Mouse (Mus musculus) common myeloid progenitor, adult 5-6 weeks (primary cell): ENCODE data around the gene Klhl10. TPM values are rescaled to one million over a fixed set of nuclear protein-coding genes. Genes with fewer than 3 reads are reported as not detected.

Experiments
- ATAC-seq: replicated peaks from 2 replicates; pipeline ENCODE4 v1.8.0; 2016; ENCODE audit warnings: low read depth, mild to moderate bottlenecking, moderate TSS enrichment, inconsistent platforms; ENCODE audit not compliant: poor library complexity, severe bottlenecking
- total RNA-seq: library from RNA; stranded (forward); fragments of 200-1000, 187-1606 nt; gene quantifications from 2 replicates; pipeline ENCODE4 v1.2.3, GENCODE M21; 2017

The Klhl10 gene
- not detected in 2 replicates for total RNA-seq

- no peak for ATAC-seq
Observed at GRCm38 (mm10) chr11:100441797-100442196, at the start of gene Klhl10, which contains the start of gene Nt5c3b. TSS of gene Klhl10 (plus strand) at chr11:100441917. TSS of gene Nt5c3b (minus strand) at chr11:100441808.

GRCm38 (mm10) chr11:100392958-100393357 lies 48.8 kb upstream of the Klhl10 start:
- no peak for ATAC-seq

- ATAC-seq, result no peak
Observed at GRCm38 (mm10) chr11:100393733-100394132, 48.0 kb upstream of the Klhl10 start.

- ATAC-seq, result no peak
Observed at GRCm38 (mm10) chr11:100394353-100395074, 47.2 kb upstream of the Klhl10 start.

- ATAC-seq, result no peak
Observed at GRCm38 (mm10) chr11:100395200-100395599, 46.5 kb upstream of the Klhl10 start.

- ATAC-seq, result no peak
Observed at GRCm38 (mm10) chr11:100395861-100396631, 45.7 kb upstream of the Klhl10 start.

GRCm38 (mm10) chr11:100396886-100397599 lies 44.7 kb upstream of the Klhl10 start:
- ATAC-seq, result 0 out of 2 replicates have a peak, but pooled peaks have one; percentile 8

- ATAC-seq, result peak; percentile 91
Observed at GRCm38 (mm10) chr11:100397600-100398389, 43.9 kb upstream of the Klhl10 start, which contains the start of gene Jup. TSS of gene Jup (minus strand) at chr11:100397763.

- ATAC-seq, result no peak
Observed at GRCm38 (mm10) chr11:100398517-100398916, 43.2 kb upstream of the Klhl10 start.

- 0 out of 2 replicates have a peak, but pooled peaks have one; percentile 12 for ATAC-seq
Observed at GRCm38 (mm10) chr11:100399320-100399719, 42.4 kb upstream of the Klhl10 start.

- no peak for ATAC-seq
Observed at GRCm38 (mm10) chr11:100399727-100400538, 41.8 kb upstream of the Klhl10 start.

- ATAC-seq, result no peak
Observed at GRCm38 (mm10) chr11:100400842-100401241, 40.9 kb upstream of the Klhl10 start.

- no peak for ATAC-seq
Observed at GRCm38 (mm10) chr11:100402240-100402639, 39.5 kb upstream of the Klhl10 start.

GRCm38 (mm10) chr11:100402682-100403081 lies 39.0 kb upstream of the Klhl10 start:
- ATAC-seq, result no peak

GRCm38 (mm10) chr11:100403445-100404134 lies 38.1 kb upstream of the Klhl10 start:
- no peak for ATAC-seq

- no peak for ATAC-seq
Observed at GRCm38 (mm10) chr11:100404456-100405074, 37.2 kb upstream of the Klhl10 start.

- ATAC-seq, result no peak
Observed at GRCm38 (mm10) chr11:100406273-100406672, 35.4 kb upstream of the Klhl10 start.
